Mouse (Mus musculus): Measurements from ENCODE around the gene Trim7. TPM values are rescaled to one million over a fixed set of nuclear protein-coding genes. Genes with fewer than 3 reads are reported as not detected.
"Not testable (repeated sequence)": the region's sequence is repeated elsewhere in the genome, so short reads cannot be mapped to it uniquely, and the experiment has no call there.

Trim7 gene
- total RNA-seq, 2 experiments from 2014 or later: 5.3 to 12.0 TPM

DNA sequence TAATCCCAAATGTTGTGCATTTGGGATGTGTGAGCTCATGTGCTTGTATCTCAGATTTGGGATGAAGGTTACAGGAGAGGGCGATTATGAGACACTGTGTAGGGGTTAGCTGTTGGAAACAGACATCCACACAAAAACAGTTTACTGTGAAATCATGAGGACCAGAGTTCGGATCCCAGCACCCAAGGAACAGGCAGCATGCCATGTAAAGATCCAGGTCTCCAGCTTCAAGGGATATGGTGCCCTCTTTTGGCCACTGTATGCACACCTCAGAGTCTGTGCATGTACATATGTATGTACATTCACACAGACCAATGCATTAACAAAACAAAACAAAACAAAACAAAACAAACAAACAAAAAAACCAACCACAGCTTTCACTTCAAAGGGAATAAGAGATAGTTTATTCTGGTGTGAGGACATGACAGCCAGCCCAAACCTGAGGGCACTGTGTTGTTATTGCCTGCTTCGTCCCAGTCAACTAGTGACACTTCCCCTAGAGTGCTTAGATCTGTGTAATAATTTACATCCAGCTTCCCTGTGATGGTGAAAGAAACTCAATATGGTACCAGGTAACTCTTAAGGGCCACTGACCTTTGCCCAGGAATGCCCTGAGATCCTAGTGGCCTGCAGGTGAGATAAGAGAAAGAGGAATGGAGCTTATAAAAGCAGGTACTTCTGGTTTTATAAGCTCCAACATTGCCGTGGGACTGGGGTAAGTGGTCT is 25.5 kb downstream of the Trim7 start:
- no peak for DNase-seq

DNA sequence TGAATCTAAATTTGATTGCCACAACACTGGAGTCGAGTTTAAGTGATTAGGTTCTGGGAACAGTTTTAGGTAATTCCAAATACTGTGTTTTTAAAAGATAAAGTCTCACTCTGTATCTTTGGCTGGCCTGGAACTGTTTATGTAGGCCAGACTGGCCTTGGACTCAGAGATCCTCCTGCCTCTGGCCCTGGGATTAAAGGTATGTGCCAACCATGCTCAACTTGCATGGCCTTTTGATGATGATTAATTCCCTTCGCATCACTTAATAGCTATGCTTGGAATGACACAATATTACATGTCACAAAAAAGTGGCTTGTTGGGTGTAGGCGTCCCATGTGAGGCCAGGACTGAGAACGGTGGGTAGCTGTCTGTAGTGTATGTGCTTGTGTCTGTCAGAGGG is 26.2 kb downstream of the Trim7 start:
- DNase-seq: no peak

DNA sequence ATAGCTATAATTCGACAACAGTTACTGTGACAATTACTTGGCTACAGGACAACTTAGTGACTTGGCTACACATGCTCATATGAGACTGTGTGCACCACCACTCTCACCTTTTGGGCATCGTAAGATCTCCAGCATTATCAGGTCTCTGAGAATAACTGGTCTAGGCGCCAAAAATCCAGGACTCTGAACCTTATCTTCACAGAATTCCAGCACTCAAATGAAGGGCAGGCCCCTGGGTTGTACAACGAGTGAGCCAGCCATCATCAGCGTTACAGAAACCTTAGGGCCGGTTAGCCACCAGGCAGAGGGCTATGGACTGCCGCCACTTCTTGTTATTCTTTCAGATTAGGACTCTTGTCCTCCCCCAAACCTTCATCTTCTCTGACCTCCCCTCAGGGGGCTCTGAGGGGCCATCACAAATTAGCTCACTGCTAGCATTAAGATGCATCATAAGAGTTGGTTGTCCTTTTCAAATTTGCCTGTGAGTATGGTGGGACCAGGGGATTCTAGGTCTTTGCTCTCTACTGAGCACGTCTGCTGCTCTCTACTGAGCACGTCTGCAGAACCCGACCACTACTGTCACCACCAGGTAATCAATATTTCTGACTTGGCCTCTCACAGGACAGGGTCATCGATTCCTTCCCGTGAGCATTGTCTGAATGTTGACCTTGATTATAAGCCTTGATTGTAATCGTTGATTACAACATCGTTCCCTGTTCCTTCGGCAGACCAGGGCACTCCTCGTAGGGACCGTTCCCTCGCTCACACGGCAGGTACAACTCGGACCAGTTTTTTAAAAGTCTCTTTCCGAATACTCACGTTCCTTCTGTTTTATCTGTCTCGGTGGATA is 26.9 kb downstream of the Trim7 start:
- no peak for DNase-seq

DNA sequence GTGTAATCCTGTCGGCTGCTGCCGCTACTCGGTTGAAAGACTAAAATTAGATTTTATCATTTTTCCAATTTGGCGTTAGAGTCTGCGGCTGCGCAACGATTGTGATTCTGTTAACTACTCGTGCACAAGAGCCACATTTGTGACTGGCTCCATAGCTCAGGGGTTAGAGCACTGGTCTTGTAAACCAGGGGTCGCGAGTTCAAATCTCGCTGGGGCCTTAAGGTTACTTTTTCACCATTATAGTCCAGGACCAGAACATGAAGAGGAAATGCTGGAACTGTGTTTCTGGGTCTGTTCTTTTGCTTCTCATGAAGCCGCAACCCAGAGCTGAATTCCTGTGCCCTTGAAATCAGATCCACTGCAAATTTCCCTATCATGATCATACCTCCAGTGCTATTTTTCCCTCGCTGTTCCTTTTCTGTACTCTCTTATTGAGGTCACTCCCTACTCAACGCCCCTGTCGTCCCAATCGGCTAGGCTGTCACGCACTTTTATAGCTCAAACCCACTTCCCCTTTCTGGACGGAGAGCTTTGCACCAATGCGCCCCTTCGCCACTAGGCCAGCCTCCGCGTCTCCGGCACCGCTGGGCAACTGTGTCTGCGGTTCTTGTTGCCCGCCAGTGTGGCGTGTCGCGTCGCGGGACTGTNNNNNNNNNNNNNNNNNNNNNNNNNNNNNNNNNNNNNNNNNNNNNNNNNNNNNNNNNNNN is 27.7 kb downstream of the Trim7 start:
- DNase-seq: peak; percentile 92

DNA sequence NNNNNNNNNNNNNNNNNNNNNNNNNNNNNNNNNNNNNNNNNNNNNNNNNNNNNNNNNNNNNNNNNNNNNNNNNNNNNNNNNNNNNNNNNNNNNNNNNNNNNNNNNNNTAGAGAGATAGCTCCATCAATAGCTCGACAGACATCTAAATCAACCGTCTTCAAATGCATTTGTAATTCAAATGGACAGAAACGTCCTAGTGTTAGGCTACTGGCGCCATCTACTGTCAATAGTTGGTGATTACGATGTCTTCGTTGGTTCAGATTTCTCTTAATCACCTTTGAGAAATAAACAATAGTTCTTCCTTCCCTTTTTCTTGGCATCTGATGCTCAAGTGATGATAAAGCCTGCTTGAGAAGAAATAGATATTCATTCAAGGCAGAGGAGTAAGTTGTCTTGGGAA is 33.1 kb downstream of the Trim7 start:
- peak; percentile 66 for DNase-seq

DNA sequence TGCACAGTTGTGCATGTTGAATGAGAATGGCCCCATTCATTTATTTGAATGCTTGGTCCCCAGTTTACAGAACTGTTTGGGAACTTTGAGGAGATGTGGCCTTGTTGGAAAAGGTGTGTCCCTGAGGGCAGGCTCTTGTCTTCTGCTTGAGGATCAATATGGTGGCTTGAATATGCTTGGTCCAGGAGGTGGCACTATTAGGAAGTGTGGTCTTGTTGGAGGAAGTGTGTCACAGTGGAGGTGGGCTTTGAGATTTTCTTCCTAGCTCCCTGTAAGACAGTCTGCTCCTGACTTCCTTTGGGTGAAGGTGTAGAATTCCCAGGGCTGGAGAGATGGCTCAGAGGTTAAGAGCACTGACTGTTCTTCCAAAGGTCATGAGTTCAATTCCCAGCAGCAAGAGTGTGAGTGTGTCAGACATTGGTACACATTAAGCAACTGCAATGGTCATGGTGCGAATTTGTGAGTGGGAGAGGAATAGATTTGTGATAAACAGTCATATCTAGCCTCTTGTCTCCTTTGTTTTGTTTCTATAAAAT is 36.9 kb downstream of the Trim7 start:
- DNase-seq: no peak

DNA sequence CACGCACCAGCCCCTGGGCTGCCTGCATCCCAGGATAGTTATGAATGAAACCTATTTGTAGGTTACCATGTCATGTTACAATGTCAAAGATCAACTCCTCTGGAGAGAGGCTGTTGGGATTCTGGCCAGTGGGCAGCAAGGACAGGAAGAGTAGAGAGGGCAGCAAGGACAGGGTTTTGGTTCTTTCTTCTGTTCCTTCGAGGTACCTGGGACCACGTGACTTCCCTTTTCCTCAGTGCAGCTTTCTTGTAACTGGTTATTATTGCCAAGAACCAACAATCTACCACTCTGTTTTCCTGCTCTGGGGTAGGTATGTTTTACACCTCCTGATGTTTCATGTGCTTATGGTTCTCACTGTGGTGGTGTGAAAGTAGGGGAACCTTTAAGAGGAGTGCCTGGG is 37.9 kb downstream of the Trim7 start:
- no peak for DNase-seq

DNA sequence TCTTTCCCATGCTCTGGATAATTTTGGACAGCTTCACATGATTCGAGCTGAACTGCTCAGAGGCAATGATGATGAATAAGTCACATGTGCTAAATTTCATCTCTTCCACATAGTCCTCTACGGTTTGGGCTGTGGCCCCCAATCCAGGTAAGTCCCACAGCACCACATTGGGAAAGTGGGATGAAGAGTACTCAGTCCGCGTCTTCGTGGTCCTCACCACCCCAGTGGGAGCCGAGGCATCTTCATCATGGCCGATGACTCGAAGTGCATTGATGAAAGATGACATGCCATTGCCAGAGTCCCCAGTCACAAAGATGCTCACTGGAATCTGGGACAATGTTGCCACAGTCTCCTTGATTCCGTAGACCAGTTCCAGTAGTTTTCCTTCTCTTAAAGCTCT is 40.5 kb downstream of the Trim7 start:
- no peak for DNase-seq

DNA sequence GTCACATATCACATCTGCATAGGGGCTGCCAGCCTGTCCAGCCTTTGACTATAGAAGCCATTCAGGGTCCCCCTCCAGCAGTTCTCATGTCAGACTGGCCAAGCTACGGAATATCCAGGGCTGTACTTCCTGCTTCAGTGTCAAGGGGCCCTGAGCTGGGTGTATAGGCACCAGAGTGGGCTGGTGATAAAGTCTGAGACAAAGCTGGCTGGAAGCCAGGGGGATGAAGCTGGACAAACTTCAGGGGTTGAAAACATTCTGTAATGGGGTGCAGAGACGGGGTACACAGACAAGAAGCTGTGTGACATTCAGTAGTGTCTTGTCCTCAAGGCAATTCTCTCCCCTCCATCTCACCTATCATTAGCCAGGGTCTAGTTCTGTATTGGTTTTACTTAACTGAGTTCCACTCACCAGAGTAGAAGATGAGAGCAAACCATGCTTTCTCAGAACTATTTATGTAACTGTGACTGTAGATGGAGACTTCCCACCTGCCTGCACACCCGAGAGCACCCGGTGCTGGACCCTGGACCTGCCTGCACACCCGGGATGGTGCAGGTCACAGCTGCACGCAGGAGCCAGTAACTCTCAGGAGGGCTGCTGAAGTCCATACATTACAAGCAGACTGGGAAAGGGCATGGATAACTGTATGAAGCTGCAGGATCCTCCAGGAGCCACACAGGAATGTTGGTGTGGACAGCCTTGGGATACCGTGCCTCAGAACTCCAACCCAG is 43.6 kb downstream of the Trim7 start:
- no peak for DNase-seq

DNA sequence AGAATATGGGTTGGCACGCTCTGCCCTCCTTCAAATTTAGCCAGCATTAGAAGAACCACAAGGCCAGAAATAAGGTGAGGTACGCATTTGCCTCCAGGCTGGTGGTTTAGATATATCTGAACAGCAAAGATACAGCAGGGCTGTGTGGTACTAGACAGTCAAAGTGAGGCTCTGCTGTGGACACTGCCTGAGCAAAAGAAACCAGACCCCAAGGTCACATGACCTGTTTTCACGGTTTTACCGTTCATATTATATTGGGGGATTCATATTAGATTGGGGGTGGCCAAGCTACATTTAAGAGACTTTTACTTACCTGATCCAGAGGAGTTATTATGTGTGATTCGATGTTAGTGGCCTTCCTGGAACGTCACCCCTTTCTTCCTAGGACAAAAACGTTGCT is 44.8 kb downstream of the Trim7 start:
- DNase-seq: peak; percentile 35

DNA sequence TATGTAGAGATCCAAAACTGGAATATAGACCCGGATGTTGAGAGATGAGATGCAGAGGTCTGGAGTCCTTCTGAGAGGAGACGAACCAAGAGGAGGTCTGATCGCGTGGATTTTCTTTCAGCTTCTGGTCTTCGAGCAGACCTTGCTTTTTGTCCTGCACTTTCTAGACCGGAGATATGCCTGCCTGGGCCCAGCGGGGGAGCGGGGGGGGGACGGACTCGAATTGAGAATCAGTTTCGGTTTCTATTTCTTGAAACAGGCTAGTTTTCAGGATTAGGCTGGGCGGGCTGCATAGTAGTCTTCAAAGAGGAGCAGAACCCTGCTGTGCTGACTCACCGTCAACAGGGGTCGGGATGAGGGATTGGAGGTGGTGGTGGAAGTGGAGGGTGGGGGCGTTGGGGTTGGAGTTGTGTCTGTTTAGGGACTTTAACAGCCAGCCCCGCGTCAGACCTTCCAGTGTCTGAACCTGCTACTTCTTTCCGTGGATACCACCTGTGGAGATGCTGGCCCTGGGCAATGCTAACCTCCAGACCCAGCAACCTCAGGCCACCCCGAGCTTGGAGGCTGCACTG is 45.3 kb downstream of the Trim7 start, which contains the start of gene Irgm1:
Gene Irgm1, minus strand, starts transcription at position 483 of the 572 bp plus-strand sequence.
- peak; percentile 80 for DNase-seq

DNA sequence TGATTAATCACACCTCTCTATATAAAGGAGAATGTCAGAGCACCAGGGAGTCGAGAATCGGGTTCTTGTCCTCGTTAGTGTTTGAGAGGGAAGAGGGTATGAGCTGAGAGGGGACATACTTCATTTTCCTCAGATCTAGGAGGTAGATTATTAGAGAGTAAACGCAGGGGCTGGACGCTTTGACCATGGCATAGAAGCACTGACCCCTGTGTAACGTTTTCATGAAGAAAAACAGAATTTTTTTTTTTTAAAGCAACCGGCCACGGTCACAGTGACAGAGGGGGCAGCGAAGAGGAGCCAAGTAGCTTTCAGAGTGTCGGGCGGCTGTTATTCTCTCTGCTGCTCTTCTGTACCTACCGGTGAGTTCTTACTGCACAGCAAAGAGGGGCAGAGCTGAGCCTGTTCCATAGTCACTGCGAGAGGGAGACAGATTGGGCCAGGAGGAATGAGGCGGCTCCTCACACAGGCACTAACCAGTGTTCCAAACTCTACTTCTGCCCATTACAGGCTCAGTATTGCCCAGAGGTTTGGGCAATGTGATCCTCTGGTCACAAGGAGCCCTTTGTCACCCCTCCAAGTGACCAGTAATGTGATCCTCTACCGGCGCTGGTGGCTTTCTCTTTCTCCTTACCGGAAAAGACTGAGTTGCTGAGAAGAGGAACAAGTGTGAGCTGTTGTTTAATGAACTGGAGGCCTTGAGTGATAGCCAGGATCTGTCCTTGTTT is 46.0 kb downstream of the Trim7 start:
- DNase-seq: peak; percentile 56

DNA sequence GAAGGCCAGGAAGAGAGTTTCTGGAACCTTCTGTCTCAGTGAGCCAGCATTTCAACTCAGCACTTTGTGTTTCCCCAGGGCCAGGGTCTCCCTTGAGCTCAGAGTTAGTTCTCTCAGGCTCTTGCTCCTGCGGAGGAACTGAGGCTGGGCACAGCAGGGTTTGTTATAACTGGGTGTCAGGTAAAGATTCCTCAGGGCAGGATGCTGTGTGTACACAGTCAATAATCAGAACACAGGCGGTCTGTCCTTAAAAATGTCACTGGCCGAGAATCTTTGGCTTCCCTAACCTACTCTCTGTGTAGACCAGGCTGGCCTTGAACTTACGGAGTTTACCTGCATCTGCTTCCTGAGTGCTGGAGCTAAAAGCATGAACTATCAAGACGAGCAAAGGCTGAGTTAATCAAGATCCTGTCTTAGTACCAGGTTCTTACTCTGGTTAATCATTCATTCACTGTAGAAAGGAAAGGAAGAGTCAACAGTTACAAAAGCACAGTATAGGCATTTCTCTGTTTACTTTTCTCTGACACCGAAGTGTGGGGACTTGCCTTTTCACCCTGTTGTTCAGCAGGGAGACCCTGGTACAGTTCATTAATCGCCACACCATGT is 46.9 kb downstream of the Trim7 start:
- DNase-seq: no peak

DNA sequence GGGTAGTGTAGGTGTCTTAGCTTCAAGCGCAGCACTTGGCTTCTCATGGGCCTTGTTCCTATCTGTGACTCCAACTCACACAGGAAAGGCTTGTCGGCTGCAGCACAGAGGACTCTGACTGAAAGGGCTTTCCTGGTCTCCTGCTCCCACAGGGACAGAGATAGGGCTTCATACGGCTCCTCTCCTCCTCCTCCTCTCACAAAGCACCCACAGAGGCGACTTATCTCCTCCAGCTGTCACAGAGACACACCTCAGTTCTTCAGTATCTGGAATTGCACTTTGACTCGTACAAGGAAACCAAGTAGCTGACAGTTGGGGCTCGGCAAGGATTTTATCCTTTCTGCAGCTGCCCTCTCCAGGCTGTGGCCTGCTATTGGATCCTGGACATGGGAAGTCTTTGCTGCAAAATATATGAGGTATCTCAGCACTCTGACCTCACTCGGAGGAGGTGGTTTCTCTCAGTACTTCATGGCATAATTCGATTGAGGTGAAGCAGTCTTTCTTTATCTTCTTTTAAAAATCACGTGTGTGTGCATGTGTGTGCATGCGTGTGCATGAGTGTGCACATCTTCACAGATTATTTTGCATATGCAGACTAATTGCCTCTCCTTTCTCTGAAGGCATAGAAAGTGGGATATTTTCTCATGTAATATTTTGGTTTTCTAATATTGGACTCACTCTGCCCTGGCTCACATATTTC is 47.8 kb downstream of the Trim7 start:
- no peak for DNase-seq

DNA sequence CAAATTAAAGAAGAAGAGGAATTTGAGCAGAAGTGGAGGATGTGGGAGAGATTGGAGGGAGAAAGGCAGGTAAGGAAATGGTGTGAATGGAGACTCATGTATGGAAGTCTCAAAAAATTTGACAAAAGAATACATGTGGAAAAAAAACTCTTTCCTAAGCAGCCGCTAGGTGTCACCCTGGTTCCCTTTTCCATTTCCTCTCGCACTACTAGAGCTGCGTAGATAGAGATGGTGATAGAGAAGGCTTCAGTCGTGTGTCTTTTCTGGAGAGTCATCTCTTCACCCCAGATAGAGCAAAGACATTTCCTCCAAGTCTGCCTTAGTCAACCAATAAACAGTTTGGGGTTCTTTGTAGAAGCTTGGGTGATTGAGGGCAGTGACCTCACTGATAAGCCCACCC is 48.5 kb downstream of the Trim7 start:
- DNase-seq: peak; percentile 68

DNA sequence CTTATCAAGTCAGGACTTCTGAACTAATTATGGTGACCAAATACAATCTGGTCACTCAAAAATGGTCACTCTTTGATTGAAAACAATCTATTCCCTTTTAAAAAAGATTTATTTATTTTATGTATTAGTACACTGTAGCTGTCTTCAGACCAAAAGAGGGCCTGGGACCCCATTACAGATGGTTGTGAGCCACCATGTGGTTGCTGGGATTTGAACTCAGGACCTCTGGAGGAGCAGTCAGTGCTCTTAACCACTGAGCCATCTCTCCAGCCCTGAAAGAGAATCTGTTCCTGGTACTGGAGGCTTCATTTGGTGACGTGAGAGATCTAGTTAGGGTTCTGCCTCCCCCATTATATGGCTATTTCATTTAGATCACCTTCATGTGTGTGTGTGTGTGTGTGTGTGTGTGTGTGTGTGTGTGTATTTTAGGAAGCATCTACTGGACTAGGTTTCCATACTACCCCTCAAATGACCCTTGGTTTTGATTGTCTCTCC is 49.5 kb downstream of the Trim7 start:
- DNase-seq: not testable (repeated sequence)

DNA sequence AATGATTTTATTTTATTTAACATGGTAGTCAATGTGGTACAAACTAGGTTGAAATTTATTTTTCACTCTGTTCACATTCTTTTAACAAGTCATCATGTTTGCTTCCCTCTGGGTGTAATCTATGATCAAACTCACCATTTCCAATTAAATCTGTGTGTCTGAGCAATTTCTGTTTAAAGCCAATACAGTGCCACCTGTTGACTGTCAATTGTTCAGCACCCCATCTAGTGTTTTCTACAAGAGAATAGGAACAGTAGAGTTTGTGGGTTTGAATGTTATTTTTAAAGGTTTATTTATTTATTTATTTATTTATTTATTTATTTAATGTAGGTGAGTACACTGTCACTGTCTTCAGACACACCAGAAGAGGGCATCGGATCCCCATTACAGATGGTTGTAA is 50.7 kb downstream of the Trim7 start:
- no peak for DNase-seq

DNA sequence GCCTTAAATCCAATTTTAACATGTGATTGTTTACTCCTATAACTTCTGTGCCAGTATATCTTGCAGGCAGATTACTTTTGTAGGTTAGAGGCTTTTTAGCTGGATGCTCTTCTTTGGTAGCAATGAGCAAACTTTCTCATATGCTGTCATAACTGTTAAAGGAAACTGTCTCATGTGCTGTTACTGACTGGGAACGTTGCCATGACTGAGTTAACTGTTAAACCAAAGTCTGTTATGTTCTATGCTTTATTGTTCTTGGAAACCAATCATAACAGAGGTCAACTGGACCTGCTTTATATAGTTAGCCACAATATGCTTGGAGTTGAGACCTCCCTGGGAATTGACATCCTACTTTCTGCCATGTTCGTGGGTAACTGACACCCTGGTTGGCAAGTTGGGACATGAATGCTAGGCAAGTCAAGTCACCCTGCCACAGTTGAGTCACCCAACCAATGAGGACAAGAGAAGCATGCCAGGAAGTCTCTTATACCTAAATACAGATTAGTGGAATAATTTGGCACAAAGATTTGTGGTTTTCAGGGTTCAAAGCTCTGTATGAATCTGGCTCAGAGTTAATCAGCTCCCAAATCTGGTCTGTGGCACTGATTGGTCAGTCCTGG is 73.0 kb downstream of the Trim7 start:
- DNase-seq: no peak
